Mouse (Mus musculus): ENCODE measurements at regions not wholly inside any gene's neighbourhood (a gene's known extent, or its start where the extent isn't known, plus 50 kb on each side); places are given as distances from the start of the nearest gene placed in this dataset.

GRCm38 (mm10) chr14:9457801-9458495, 791.9 kb upstream of the 4930452B06Rik start:
- TF ChIP-seq ZC3H11A (IDR thresholded peaks at IDR 0.05; ENCODE audit: low read depth, low read length) (no peak), TCF12 (IDR thresholded peaks at IDR 0.05; ENCODE audit: low read depth, low read length) (no peak), POLR2A (IDR thresholded peaks at IDR 0.05; ENCODE audit: low read depth, low read length) (no peak), NRF1 (IDR thresholded peaks at IDR 0.05; ENCODE audit: low read depth, low read length) (no peak), EP300 (IDR thresholded peaks at IDR 0.05; ENCODE audit: low read length) (no peak), MXI1 (IDR thresholded peaks at IDR 0.05; ENCODE audit: low read depth, low read length) (no peak), CTCF (conservative IDR thresholded peaks at IDR 0.05 in 1 of 2, IDR thresholded peaks at IDR 0.05 in 1 of 2; ENCODE audit: low read depth in 2 of 2, low read length in 2 of 2) (no peak), RAD21 (IDR thresholded peaks at IDR 0.05; ENCODE audit: low read depth, low read length) (no peak), KAT2A (IDR thresholded peaks at IDR 0.05; ENCODE audit: insufficient replicate concordance, low read length) (no peak)
